Mouse (Mus musculus) neural tube, embryonic 13.5 days (tissue): Measurements from ENCODE around the gene Heca. TPM values are rescaled to one million over a fixed set of nuclear protein-coding genes. Genes with fewer than 3 reads are reported as not detected.

ENCODE experiments used
- ATAC-seq: fragments of 200-750 bp; cut with Nextera tagmentation; 2 replicates; pipeline ENCODE4 v1.8.0; 2017; ENCODE audit warnings: low read depth, mild to moderate bottlenecking, moderate TSS enrichment, moderate library complexity
- H3K27ac ChIP-seq: fragments of 300-500 bp; sonication (generic); replicated peaks from 2 replicates; pipeline ENCODE4 v1.5.1; 2015; ENCODE audit warnings: moderate library complexity, mild to moderate bottlenecking, inconsistent platforms
- H3K27me3 ChIP-seq: fragments of 300-500 bp; sonication (generic); 2 replicates; pipeline ENCODE4 v1.6.1; 2015; ENCODE audit warnings: mild to moderate bottlenecking, inconsistent platforms
- H3K36me3 ChIP-seq: fragments of 300-500 bp; sonication (generic); 2 replicates; pipeline ENCODE4 v1.6.1; 2015; ENCODE audit warnings: mild to moderate bottlenecking, inconsistent platforms
- H3K4me1 ChIP-seq: fragments of 300-500 bp; sonication (generic); replicated peaks from 2 replicates; pipeline ENCODE4 v1.6.1; 2015; ENCODE audit warnings: inconsistent platforms
- H3K4me2 ChIP-seq: fragments of 300-500 bp; sonication (generic); 2 replicates; pipeline ENCODE4 v1.6.1; 2015; ENCODE audit warnings: inconsistent platforms, mild to moderate bottlenecking, moderate library complexity
- H3K4me3 ChIP-seq: fragments of 300-500 bp; sonication (generic); 2 replicates; pipeline ENCODE4 v1.5.1; 2015; ENCODE audit warnings: mild to moderate bottlenecking, inconsistent platforms
- H3K9ac ChIP-seq: fragments of 300-500 bp; sonication (generic); 2 replicates; pipeline ENCODE4 v1.6.1; 2015; ENCODE audit warnings: moderate library complexity, mild to moderate bottlenecking, inconsistent platforms
- H3K9me3 ChIP-seq: fragments of 300-500 bp; sonication (generic); 2 replicates; pipeline ENCODE4 v1.6.1; 2016; ENCODE audit warnings: inconsistent platforms
- WGBS: fragments of 180-500 bp; shearing (Covaris S2); methylation state at CpG from one replicate; pipeline ENCODE4 v1.1.7; 2015; 5-methylcytosine and 5-hydroxymethylcytosine counted together
- polyA plus RNA-seq: library from polyadenylated mRNA; unstranded; fragments of >200 nt; fragmentation: Nextera tagmentation; extraction: Ambion mirVana; gene quantifications from 2 replicates; pipeline ENCODE4 v1.2.1, GENCODE M21; 2015

Gene Heca
- polyA plus RNA-seq, 1 experiment from 2014 or later = 3.1 TPM

- Histone ChIP-seq H3K27ac (no peak overlapping the region), H3K9ac (no peak overlapping the region), H3K4me2 (no peak overlapping the region), H3K36me3 (no peaks in the 10 kb centered on the region), H3K27me3 (no peaks in the 10 kb centered on the region), H3K4me1 (peaks cover 7% of the 10 kb centered on the region; the same call in 1 of the 2 replicates), H3K9me3 (no peaks in the 10 kb centered on the region), H3K4me3 (no peak overlapping the region)
- ATAC-seq = no peak
- whole genome bisulfite sequencing = 41% methylated on average over 8 of the region's 8 CpGs
Observed at GRCm38 (mm10) chr10:17878002-17878919, 69.6 kb downstream of the Heca start.

GRCm38 (mm10) chr10:17869822-17870662 lies 77.8 kb downstream of the Heca start:
- H3K9ac ChIP-seq = no peak overlapping the region
- H3K36me3 ChIP-seq = no peaks in the 10 kb centered on the region
- H3K9me3 ChIP-seq = no peaks in the 10 kb centered on the region
- H3K4me1 ChIP-seq = no peaks in the 10 kb centered on the region
- H3K27ac ChIP-seq = no peak overlapping the region
- WGBS = 30% methylated on average over 5 of the region's 5 CpGs
- no peak overlapping the region for H3K4me2 ChIP-seq
- no peak overlapping the region for H3K4me3 ChIP-seq
- no peaks in the 10 kb centered on the region for H3K27me3 ChIP-seq
- ATAC-seq = peak; percentile 96

DNA sequence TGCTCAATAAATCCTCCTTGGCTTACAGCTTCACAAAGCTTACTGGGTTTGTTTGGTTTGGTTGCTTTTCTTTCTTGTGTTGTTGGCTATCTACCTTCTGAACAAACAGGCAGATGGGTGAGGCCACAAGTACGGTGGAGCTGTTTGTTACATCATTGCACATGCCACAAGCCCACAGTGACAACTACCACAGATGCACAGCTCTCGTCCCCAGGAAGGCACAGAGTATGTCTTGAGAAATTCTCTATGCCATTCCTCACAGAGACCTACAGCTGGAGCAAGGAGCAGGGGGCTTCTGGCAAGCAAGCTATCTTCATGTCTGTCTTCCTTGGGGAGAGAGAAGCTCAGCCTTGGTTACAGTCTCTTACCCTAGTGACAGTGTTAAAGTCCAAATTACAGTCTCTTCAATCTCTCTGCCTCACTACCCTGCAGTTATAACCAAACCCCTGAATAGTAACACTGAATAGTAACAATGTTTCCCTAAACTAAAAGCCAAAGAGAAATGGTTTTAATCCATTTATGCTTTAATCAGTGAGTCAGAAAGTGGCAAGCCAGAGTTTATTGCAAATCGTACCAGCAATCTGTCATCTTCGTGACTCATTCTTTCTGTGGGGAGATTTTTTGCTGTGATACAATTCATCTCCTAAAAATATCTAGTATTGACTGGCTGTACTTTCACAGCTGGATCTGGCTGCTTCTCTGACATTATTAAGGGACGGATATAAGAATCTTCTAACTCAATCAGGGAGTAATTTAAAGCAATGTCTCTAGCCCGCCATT lies 87.0 kb downstream of the Heca start:
- no peaks in the 10 kb centered on the region for H3K4me1 ChIP-seq
- peaks cover 3% of the 10 kb centered on the region; the same call in 1 of the 2 replicates for H3K9me3 ChIP-seq
- no peak overlapping the region for H3K27ac ChIP-seq
- H3K27me3 ChIP-seq = no peaks in the 10 kb centered on the region
- no peak for ATAC-seq
- WGBS = 81% methylated on average over 6 of the region's 6 CpGs
- no peak overlapping the region for H3K4me2 ChIP-seq
- no peak overlapping the region for H3K9ac ChIP-seq
- no peak overlapping the region for H3K4me3 ChIP-seq
- H3K36me3 ChIP-seq = no peaks in the 10 kb centered on the region

DNA sequence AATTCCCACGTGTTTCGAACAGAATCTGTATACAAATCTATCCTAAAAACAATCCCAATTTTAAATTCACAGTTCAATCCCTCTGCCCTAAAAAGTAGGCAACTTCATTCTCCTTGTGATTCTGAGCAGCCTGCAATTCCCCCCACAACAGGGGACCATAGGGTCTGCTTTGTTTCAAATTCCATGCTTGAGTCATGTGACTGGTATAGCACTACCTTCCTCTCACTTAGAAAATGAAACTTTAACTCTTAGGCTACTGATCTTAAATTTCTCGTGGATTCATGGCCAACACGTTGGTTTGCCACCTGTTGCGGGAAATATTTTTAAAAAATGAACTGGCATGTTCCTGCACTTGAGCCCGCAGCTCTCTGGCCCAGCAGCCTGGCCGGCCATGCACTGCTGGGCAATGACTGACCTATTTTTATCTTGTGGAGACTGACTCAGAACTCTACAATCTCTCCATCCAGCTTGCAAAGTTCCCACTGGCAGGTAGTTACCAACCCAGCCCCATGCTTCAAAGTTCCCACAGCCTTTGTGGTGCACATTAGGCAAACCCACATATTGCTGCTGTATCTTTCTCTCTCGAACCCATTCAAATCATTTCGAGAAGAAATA lies 90.1 kb downstream of the Heca start:
- H3K4me1 ChIP-seq = no peaks in the 10 kb centered on the region
- 88% methylated on average over 9 of the region's 9 CpGs for WGBS
- H3K27me3 ChIP-seq = no peaks in the 10 kb centered on the region

DNA sequence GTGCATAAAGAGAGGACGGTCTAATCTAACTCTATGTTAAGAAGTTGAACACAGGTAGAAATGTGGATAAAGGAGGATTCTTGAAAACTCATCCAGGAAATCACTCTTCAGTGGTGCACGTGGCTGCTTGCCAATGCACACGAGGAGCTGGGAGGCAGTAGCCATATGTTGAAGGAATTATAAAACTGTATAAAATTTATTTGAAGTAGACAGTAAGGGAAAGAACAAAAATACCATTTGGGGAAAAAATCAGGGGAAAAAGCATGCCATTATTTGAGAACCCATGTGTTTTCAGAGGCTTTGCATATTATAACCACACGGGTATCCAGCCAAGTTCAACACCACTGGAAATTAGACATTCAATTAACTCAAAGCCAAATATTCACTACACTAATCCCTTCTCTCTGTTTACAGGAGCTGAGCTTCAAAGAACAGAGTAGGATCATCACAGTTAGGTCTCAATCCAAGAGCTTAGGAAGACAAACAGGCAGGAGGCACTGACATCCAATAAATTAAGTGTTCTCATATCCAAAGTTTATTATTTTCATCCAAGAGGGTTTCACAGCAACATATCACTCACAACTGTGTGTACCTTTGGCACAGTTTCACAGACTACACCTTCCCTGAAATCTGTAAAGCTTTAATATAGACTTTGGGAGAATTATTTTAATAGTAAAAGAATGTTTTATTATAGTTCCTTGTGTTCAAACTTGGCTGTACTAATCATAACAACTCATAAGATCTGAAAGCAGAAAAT lies 102.9 kb downstream of the Heca start:
- Histone ChIP-seq H3K36me3 (0 out of 2 replicates have a peak, but pooled peaks cover 3% of the 10 kb centered on the region), H3K4me1 (no peaks in the 10 kb centered on the region), H3K9me3 (no peaks in the 10 kb centered on the region), H3K9ac (no peak overlapping the region), H3K4me2 (no peak overlapping the region), H3K27me3 (no peaks in the 10 kb centered on the region), H3K4me3 (no peak overlapping the region), H3K27ac (no peak overlapping the region)
- ATAC-seq = no peak
- 77% methylated on average over 4 of the region's 4 CpGs for WGBS

More for the DNA sequence above, 90.1 kb downstream of the Heca start:
- no peak overlapping the region for H3K27ac ChIP-seq
- no peak overlapping the region for H3K9ac ChIP-seq
- no peak overlapping the region for H3K4me3 ChIP-seq
- H3K9me3 ChIP-seq = peaks cover 3% of the 10 kb centered on the region; the same call in 1 of the 2 replicates
- ATAC-seq = no peak
- H3K36me3 ChIP-seq = no peaks in the 10 kb centered on the region
- H3K4me2 ChIP-seq = no peak overlapping the region

DNA sequence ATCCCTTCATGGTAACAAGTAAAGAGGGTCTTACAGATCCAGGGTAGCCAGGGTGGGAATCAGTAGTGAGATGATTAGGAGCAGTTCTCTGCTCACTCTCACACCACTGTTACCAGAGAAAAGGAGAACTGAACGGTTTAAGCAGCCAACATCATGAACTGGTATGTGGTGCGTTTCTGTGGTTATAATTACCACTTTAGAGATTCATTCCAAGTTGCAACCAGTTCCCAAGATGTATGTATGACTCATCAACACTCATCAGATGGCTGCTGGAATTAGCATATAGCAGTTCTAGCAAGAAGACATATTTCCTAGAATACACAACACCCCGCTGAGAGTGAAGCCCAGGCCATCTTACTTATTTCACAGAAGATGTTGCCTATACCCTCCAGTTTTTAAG lies 105.8 kb downstream of the Heca start:
- H3K9ac ChIP-seq = no peak overlapping the region
- 0 out of 2 replicates have a peak, but pooled peaks cover 3% of the 10 kb centered on the region for H3K36me3 ChIP-seq
- no peaks in the 10 kb centered on the region for H3K9me3 ChIP-seq
- no peak overlapping the region for H3K4me2 ChIP-seq
- no peaks in the 10 kb centered on the region for H3K4me1 ChIP-seq
- 91% methylated on average over 3 of the region's 3 CpGs for WGBS
- H3K4me3 ChIP-seq = no peak overlapping the region
- H3K27ac ChIP-seq = no peak overlapping the region
- ATAC-seq = no peak
- H3K27me3 ChIP-seq = no peaks in the 10 kb centered on the region

GRCm38 (mm10) chr10:17836275-17836674 lies 111.6 kb downstream of the Heca start:
- no peak for ATAC-seq
- Histone ChIP-seq H3K27ac (no peak overlapping the region), H3K4me1 (0 out of 2 replicates have a peak, but pooled peaks cover 2% of the 10 kb centered on the region), H3K27me3 (no peaks in the 10 kb centered on the region), H3K4me2 (no peak overlapping the region), H3K4me3 (no peak overlapping the region), H3K9ac (no peak overlapping the region), H3K36me3 (no peaks in the 10 kb centered on the region), H3K9me3 (no peaks in the 10 kb centered on the region)
- 96% methylated on average over 1 of the region's 1 CpGs for WGBS

GRCm38 (mm10) chr10:17835031-17835430 lies 112.8 kb downstream of the Heca start:
- Histone ChIP-seq H3K4me2 (no peak overlapping the region), H3K36me3 (no peaks in the 10 kb centered on the region), H3K27me3 (no peaks in the 10 kb centered on the region), H3K27ac (no peak overlapping the region), H3K4me1 (peaks cover 8% of the 10 kb centered on the region; the same call in 1 of the 2 replicates), H3K9me3 (no peaks in the 10 kb centered on the region), H3K4me3 (no peak overlapping the region), H3K9ac (no peak overlapping the region)
- 86% methylated on average over 6 of the region's 6 CpGs for WGBS
- no peak for ATAC-seq

DNA sequence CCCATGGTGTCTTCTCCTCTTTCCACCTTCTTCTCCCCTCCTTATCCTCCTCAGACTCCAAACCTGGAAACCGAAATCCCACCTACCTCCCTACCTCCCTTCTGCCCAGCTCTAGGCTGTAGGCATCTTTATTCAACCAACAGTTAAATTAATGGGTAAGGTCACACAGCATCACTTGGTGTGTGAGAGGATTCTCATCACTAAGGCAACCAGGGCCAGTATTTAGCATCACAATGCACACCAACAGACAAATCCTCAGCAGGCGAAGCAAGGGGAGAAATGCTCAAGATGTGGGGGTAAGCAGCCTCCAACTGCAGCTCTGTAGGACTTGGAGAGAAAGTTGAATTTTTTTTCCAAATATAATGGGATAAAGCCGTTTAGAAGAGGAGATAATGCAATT lies 116.8 kb downstream of the Heca start:
- ATAC-seq = no peak
- H3K27me3 ChIP-seq = no peaks in the 10 kb centered on the region
- H3K4me2 ChIP-seq = no peak overlapping the region
- H3K27ac ChIP-seq = no peak overlapping the region
- H3K9ac ChIP-seq = no peak overlapping the region
- H3K9me3 ChIP-seq = no peaks in the 10 kb centered on the region
- no peak overlapping the region for H3K4me3 ChIP-seq
- no peaks in the 10 kb centered on the region for H3K36me3 ChIP-seq
- WGBS = 20% methylated on average over 3 of the region's 3 CpGs
- peaks cover 24% of the 10 kb centered on the region for H3K4me1 ChIP-seq

DNA sequence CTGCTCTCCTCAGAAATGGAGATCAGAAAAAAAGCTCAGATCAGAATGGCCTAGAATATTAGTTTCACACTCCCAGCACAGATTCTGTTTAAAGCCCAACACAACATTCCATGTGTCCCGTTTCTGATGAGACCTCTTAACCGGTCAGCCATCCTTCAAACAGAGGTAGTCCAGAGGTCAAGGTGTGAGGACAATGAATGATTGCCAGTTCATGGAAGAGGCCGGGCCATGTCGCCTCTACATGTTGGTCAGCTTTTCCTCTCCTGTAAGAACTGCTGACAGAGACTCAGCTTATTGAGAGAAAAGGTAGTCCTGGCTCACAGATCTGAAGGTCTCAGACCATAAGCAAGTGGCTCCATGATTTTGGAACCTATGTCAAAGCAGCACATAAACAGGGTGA lies 118.7 kb downstream of the Heca start:
- no peak for ATAC-seq
- H3K27ac ChIP-seq = no peak overlapping the region
- no peaks in the 10 kb centered on the region for H3K9me3 ChIP-seq
- peaks cover 24% of the 10 kb centered on the region for H3K4me1 ChIP-seq
- no peaks in the 10 kb centered on the region for H3K27me3 ChIP-seq
- no peak overlapping the region for H3K9ac ChIP-seq
- 87% methylated on average over 4 of the region's 4 CpGs for WGBS
- no peak overlapping the region for H3K4me3 ChIP-seq
- H3K36me3 ChIP-seq = no peaks in the 10 kb centered on the region
- H3K4me2 ChIP-seq = no peak overlapping the region

DNA sequence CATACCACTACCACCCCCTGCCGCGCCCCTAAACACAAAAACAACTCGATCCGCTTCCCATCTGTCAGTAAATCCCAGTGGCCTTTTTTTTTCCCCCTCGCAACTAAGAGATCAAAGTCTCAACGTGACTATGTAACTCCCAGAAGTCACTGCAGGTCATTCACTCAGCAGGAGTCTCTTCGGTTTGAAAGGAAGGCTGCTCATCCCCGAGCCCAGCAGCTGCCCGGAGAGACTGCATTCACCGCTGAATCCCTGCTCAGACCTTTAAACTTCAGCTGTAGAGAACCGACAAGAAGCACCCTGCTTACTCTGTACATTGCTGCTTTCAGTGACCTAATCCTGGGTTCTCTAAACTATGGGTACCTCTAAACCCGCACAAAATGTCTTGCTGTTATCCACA lies 120.5 kb downstream of the Heca start:
- H3K27ac ChIP-seq = peak overlapping the region; percentile 15
- 1% methylated on average over 12 of the region's 12 CpGs for WGBS

More for the DNA sequence above, 120.5 kb downstream of the Heca start:
- Histone ChIP-seq H3K9me3 (no peaks in the 10 kb centered on the region), H3K4me1 (peaks cover 24% of the 10 kb centered on the region), H3K27me3 (no peaks in the 10 kb centered on the region), H3K4me2 (peak overlapping the region; percentile 47), H3K9ac (peak overlapping the region; percentile 13; the same call in 1 of the 2 replicates), H3K36me3 (no peaks in the 10 kb centered on the region), H3K4me3 (peak overlapping the region; percentile 16)
- ATAC-seq = peak; percentile 53; the same call in 1 of the 2 replicates
